Mouse (Mus musculus) adrenal gland, adult 18-20 months (tissue): ENCODE data around the gene Jund. TPM values are rescaled to one million over a fixed set of nuclear protein-coding genes. Genes with fewer than 3 reads are reported as not detected.

Experiments used
- DNase-seq, 2 experiments: peaks; one replicate each; pipeline ENCODE4 v3.0.0; 2021 to 2022; ENCODE audit warnings: low spot score in 2 of 2
- long read RNA-seq, 2 experiments: library from polyadenylated mRNA; stranded (forward); transcript quantifications; one replicate each; pipeline ENCODE4 v2.0.0; 2021
- total RNA-seq, 2 experiments: library from RNA; stranded (reverse); gene quantifications; 1 replicate in 1 of 2; 2 replicates in 1 of 2; pipeline ENCODE4 v1.2.3; 2021

Gene Jund
- 100 to 1,000 TPM; 228 to 252 TPM for total RNA-seq
- long read RNA-seq, experiment 1, transcript Jund-201 (1 exons, 1,668 nt) = major isoform, 576 of 576 reads
- long read RNA-seq, experiment 1, partial matches to known transcripts = 0 of 576 reads
- long read RNA-seq, experiment 1, other reads (novel, unspliced or antisense) = 0 of 576 reads
- long read RNA-seq, experiment 2, transcript Jund-201 (1 exons, 1,668 nt) = major isoform, 665 of 665 reads
- long read RNA-seq, experiment 2, partial matches to known transcripts = 0 of 665 reads
- long read RNA-seq, experiment 2, other reads (novel, unspliced or antisense) = 0 of 665 reads

DNA sequence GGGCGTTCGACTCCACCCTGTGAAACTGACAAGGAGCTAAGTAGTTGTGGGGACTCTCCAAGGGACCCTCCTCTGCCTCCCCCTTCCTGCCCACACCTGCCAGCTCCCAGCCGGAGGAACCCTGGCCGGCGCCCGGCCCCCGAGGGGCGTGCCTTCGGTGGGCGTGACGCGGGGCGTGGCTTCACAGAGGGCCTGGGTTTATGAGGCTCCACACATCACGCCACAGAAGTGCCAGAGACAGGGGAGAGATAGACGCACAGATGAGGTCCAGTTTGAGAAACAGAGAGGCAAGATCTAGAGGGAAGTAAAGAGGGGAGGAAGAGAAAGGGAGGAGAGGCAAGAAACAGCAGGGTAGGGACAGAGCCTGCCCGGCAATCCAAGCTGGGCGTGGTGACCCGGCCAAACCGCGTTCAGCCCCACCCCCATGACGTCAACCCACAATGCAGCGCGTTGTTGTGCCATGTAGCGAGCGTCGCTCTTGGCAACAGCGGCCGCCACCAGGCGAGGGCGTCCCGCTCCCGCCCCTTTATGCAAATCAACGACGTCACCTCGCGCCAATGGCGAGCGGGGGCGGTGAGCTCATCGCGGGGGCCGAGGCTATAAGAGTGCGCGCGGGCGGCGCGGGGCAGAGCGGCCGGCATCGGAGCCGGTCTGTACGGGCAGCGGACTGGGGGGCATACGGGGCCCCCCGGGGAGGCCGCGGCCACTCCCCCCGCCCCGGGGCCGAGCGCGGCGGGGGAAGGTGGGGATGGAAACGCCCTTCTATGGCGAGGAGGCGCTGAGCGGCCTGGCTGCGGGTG, at the start of gene Jund:
Gene Jund (plus strand): TSS at position 640 of the 800 bp plus-strand sequence.
- peak; percentile 99 to 100 for DNase-seq

DNA sequence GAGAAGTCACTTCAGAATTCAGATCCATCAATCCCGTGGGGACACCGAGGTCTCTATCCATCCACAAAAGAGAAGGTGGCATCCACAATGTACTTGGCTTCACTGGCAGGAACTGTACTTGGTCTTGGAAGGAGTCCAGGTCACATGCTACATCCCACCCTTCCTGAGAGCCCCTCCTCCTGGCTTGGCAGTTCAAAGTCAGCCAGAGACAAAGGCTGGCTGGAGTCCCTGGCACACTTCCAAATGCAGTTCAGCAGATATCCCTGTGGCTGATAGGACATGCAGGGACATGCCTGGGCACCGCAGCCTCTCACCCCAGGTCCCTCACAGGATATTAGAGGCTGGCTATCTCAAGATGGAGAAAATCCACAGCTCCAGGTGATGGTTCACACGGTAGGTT, 49.4 kb upstream of the Jund start:
- peak; percentile 71 to 73 for DNase-seq

DNA sequence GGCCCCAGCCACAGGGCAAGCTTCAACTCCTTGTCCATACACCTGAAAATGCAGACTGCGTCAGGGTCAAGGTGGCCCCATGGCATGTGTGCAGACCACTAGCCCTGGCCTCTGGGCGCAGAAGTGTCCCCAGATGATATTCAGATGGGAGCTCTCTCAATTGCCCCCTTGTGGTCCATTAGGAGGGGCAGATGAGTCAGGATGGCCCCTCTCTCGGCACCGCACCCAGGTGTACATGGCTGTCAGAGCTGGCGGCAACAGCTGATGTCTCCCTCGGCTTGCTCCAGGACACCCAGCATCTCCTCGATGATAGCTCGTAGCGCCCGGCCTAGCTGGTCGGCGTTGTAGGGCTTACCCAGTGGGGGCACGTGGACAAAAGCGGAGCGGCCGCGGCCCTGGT, 48.4 kb upstream of the Jund start:
- no peak for DNase-seq

DNA sequence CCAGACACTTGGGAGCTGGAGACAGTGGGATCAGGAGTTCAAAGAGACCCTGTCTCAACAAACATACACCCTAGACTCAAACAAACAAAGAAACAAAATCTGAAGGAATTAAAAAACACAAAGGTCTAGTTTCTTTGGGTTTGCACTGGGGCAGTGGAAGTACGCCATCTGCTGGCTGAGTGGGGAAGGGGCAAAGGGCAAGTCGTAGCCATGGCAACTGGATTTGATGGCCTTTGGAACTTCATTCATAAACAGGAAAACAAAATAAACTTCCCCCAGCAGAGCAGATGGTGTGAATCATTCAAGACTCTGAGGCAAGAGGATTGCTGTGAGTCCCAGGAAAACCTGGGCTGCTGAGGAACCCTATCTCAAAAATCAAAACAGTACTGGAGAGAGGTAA, 45.5 kb upstream of the Jund start:
- peak; percentile 71 to 74 for DNase-seq

DNA sequence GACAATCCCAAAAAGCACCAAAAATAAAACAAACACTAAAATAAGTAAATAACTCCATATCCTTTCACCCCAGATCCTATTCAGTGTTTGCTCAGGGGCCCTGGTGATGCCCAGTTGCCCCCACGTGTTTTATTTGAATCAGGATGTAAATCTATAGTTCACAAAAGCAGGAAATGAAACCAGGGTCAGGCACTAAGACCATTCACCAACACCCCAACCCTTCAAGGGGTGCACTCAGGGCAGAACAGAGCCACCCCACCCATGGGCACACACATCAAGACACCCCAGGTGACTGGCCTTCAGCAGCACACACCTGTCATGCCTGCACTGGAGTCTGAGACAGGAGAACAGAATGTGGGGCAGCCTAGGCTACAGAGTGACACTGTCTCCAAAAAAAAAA, 44.6 kb upstream of the Jund start:
- no peak for DNase-seq

DNA sequence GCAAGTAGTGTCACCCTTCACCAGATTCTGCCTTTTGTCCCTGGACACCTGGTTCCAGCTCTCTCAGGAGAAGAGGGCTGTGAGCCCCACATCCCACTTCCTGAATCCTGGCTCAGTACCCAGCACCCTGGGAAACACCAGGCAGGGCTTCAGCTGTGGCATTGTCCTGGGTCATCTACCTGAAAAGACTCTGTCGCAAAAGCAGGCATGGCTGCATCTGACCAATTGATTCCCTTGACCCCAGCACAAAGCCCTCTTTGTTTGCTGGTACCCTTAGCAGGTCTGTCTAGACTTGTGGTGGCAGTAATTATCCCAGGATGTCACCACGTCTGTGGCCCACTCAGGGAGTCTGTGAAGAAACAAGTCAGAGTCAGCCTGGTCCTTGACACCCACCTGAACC, 43.3 kb upstream of the Jund start:
- no peak for DNase-seq

DNA sequence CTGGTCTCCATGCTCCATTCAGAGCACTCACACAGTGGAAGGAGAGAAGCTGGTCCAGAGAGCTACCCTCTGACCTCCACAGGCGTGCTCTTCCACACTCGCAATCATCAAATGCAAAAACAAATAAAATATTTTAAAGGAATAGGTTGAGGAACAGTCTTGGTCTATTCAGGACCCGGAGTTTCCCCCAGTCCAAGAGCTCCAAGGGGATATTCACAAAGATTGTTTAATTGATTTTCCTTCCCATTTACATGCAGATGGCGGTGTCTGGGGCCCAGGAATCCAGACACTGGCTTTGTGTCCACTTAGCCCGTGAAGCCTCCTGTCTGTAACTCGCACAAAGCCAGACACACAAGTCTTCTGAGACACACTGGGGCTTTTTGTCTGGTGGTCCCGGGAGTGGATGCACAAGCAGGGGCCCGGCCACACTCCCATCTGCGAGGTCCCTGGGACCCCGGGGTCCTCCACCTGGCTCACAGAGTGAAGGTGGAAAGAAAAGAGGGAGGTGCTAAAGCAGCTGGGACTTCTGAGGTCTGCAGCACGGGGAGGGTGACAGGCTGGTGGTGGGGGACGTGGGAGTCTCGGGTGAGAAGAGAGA, 42.5 kb upstream of the Jund start:
- no peak for DNase-seq

DNA sequence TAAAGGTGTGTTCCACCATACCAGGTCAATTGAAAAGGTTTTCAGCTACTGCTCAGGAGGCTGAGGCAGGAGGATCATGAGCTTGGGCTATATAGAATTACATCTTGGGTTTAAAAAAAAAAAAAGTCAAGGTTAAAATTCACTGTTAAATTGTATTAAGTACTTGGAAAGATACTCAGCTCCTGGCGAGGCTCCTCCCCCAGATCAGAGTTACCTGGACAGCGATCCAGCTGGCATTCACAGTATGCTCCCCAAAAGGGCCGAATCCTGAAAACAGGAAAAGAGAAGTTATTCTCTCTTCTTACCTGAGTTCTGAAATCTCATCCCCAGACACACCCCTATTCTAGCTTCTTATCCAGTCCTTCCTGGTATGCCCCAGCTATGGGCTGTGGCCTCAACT, 41.5 kb upstream of the Jund start:
- no peak for DNase-seq

DNA sequence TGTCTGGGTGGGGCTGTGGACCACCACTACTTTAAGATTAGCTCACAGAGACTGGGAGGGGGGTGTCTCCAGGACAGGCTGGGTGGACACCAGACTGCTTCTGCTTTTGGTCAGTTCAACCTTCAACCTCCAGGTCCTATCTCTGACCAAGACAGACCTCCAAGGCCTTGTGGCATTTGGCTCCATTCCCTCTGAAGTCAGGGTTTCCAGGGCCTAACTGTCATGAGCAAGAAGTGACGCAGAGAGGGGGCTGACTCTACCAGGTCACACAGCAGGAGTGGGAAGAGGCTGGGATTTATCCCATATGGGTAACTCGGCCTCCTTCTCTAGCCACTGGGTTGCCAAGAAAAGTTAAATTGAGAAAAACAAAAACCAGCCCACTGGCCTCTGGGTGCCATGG, 41.0 kb upstream of the Jund start:
- DNase-seq = peak in 1 of 2 experiments; percentile 56

DNA sequence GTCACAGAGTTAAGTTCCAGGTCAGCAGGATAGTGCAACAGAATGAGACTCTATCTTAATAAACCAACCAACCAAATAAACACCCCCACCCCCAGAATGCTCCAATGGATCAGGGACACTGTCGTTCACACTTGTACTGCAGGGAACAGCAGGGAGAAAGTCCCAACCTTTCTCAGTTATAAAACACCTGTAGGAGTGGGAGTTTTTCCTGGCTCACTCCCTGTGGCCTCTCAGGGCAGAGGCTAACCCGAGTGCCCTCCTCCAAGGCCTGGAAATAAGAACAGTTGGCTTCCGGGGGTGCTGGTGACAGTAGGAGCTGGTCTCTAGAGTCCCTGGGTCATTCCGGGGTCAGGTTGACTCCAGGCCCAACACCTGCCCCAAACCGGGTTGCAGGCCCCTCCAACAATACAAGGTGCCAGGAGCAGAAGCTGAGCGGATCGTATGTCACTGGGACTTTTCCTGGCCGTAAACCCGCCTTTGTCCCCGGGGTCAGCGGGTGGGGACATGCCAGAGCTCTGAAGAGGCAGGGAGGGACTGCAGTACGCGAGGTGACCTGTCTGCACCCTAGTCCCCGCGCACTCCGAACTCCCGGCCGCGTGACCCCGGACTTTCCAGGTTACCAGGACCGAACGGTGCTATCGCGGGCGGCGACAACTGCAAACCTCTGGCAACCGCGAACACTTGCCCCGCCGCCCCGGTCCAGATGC, 39.7 kb upstream of the Jund start:
- peak in 1 of 2 experiments; percentile 37 for DNase-seq

DNA sequence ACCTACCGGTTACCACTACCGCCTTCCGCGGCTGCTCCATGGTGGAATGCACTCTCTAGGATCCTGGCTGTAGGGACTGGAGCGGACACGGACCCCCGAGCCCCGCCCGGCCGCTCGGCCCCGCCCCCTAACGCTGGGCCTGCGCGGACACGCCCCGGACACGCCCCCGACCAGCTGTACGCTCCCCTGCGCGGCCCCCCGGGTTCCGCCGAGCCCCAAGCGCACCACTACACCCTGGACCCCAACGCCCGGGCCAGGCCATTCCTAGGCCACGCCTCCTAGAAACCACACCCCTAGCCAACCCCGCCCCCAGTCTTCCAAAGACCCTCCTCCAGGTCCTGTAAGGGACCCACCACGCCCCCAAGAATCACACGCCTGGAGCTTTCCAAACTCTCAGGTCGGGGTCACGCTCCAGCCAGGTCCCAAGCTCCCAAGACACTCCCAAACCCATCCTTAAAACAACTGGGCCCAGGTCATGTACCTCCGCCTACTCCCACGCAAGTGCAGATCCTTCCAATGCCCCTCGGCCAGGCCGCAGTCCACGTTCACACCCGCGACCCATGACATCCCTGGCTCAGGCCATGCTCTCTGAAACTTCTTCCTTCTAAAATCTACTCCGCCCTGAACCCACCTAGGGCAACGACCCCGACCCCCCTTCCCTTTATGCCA, 39.0 kb upstream of the Jund start:
- DNase-seq = peak; percentile 91 to 92

DNA sequence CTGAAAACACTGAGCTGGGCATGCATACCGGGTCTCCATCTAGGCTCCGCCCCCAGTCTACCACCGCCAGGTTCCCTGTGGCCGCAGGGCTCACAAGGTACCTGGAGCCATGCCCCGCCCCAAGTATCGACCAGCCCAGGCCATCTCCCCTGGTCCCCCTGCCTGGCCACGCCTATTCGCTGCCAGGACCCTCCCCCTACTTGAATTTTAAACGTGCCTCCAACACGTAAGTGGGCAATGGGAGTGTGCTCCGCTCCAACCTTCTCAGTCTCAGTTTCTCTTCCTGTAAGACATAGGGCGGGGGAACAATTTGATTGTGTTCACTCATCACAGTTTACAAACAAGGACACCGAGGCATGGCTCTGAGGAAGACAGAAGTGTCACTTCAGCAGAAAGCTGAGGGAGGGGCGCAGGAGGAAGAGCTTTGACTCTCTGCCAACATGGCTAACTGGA, 38.5 kb upstream of the Jund start, which contains the start of gene Pgpep1:
Gene Pgpep1 (minus strand): TSS at position 116 of the 453 bp plus-strand sequence.
- DNase-seq = no peak

DNA sequence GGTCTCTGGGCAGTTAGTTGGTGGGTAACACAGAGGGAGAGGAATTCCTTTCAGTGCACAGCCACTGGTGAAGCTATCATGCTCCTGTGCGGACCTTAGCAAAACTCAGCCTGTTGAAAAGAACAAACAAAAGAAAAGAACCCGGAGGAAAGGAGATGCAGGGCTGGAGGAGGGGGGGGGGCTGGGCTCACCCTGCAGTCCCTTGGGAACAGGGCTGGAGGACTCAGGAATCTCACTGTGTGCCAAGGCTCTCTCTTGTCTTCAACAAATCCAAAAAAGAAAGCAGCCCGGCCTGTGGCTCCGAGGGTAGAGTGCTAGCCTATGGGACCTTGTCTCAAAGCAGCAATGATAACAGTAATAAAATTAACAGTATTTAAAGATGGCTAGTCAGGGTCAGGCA, 35.1 kb upstream of the Jund start:
- no peak for DNase-seq

DNA sequence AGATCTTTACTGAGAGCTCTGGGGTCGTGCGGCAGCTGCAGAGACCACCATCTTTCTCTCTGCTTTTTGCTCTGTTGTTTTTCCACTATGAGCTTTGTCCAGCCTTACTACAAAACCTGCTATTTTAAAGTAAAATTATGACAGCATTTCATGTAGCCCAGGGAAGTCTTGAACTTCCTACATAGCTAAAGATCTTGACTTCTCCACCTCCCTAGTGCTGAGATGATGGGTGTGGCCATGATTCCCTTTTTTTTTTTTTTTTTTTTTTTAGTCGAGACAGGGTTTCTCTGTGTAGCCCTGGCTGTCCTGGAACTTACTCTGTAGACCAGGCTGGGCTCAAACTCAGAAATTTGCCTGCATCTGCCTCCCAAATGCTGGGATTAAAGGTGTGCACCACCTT, 34.1 kb upstream of the Jund start:
- no peak for DNase-seq

DNA sequence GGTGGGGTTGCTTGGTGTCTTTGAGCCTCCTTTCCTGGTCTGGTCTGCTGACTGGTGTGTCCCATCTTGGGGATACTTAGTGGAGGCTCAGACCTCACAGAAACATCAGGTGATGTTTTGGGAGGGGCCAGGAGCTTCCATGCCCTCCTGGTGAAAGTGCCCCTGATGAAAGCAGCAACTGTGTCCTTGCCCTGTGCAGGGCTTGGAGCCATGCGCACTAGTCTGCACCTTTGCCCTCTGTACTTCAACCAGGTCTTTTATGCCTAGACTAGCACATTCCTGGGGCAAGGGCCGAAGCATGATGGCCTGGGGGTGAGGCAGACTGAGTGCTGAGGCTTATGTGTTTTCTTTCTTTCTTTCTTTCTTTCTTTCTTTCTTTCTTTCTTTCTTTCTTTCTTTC, 33.1 kb upstream of the Jund start:
- no peak for DNase-seq

DNA sequence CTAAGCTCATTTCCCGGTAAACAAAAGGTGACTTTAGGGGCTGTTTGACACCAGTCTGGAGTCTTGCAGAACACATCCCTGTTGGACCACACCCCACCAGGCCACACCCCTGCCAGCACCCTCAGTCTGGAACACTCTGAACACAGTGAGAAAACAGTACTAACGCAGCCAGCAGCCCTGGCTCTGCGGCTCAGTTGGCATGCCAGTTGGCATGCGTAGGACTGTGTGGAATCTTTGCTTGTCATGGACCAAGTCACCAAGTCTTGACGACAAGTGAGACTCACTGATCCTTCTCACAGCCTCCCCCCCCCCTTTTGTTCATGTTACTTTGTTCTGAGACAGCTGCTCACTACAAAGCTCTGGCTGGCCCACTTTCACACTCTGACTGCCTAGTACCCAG, 31.7 kb upstream of the Jund start:
- no peak for DNase-seq

DNA sequence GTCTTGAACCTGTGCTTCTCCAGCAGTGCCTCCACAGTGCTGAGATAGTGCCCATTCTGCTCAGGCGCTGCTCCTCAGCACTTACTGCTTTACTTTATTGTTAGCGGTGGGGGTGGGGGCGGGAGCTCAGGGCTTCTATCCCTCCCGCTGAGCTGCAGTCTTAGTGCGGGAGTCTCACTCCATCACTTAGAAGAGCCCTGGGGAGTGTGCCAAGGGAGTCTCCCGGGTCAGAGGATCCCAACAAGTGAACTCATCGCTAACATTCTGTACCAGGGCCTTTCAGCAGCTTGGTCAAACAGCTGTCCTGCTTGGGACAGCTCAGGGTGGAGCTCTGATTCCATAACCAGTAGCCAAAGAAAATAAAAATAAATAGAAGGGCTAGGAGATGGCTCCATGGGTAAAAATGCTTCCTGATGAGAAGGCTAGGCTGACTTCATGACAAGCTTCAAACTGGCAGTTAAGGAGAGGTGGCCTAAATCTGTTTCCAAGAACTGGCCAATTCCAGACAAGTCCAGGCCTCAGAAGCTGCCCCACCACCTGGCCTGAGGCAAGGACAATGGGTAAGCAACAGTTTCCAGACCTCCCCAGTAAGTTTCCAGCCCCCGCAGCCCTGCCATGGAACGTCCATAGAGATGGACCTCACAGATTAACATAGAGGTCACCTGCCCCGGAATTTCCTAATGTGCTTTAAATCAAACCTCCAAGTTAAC, 27.0 kb upstream of the Jund start:
- DNase-seq = no peak

DNA sequence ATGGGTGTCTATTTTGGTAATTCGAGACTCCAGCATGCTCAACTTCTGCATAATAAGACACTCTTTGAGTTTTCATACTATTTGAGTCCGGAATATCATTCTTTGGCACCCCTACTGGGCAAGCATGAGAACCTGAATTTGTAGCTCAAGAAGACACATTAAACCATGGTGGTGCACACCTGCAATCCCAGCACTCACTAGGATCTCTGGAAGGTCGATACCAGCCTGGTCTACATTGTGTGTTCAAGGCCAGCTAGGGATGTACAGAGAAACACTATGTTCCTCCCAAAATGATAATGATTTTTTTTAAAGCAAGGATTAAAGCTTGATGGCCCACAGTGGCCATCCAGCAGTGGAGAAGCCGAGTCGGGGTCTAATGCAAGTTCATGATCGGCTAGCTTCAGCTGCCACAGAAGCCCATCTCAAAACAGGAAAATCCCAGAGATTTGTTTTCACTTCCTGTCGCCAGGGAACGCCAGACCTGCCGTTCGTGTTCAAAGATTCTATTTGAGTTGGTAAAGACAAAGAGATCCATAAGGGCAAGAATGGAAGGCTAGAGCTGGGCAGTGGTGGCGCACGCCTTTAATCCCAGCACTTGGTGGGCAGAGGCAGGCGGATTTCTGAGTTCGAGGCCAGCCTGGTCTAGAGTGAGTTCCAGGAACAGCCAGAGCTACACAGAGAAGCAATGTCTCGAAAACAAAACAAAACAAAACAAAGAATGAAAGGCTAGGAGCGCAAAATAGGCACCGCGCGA, 26.2 kb upstream of the Jund start:
- DNase-seq = no peak

DNA sequence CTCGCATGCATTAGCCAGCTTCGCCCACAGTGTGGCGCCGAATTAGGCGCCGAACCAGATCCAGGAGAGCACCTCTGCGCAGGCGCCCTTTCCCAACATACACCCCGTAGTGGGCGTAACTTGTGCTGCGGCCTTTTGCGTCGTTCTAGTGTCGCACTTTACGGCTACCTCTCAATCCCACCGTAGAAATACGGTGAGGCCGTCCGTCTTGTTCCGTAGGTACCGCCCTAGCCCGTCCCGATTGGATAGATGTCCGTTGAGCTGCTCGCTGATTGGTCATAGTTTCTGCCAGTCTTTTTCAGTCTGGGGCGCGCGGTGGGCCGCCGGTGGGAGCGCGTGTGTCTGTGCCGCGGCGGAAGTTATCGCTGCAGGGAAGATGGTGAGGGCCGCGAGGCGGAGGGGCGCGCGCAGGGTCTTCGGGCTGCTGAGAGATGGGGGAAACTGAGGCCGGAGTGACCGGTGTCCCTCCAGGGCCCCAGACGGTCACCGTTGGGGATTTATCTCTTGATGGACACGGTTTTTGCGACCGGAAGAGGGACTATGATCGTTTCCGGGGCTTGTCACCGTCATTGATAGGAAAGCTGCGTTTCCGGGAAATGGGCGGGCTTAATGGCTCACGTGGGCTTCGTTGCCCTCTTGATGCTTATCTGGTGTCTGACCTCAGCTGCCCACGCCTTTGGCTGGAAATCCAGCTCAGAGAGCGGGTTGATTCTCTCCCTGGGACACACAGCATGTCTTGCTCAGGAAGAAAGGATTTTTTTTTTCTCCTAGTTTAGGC, 25.5 kb upstream of the Jund start, which contains the start of gene Lsm4:
Gene Lsm4 (plus strand): TSS at position 170 of the 778 bp plus-strand sequence.
- peak; percentile 95 to 97 for DNase-seq
